Mouse (Mus musculus): Measurements from ENCODE around the gene Vegfa. TPM values are rescaled to one million over a fixed set of nuclear protein-coding genes. Genes with fewer than 3 reads are reported as not detected.

Gene Vegfa
- polyA plus RNA-seq (2012; ENCODE audit: insufficient read depth, insufficient read length, low replicate concordance, missing spikeins) = not detected in 2 replicates

DNA sequence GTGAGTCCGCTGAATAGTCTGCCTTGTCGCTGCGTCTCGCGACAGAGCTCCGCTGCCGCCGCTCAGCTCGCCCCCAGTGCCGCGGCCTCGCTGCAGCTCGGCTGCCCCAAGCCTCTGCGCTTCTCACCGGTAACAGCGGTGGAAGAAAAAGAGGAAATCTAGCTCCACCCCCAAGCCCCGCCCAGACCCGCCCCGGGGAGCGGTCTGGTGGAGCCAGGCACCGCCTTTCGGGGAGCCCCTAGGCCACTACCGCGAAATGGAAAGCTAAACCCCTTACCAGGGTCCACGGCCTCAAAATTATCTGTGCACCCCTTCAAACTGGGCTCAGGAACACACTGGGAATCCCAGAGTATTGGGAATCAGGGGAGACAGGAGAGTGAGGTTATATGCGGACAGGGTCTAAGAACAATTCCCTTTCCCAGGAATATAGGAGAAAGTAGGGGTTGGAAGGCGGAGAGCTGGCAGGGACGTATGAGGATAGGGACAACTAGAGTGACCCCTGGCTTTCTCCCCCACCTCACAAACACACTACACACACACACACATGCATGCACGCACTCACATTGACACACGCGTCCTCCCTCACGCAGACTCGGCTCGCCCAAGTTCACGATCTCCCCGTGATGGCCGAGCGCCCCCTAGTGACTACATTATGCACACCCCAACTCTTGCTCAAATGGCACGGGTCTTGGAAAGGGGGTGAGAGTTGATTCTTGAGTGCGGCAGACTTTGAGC is at the start of gene Vegfa:
Gene Vegfa, minus strand, starts transcription at position 113 of the 735 bp plus-strand sequence.
- TF ChIP-seq POLR2A (IDR thresholded peaks at IDR 0.05; ENCODE audit: insufficient read depth, low read depth, low read length) = peak; percentile 98
- TF ChIP-seq CTCF (IDR thresholded peaks at IDR 0.05; ENCODE audit: insufficient read depth, low read depth, low read length) = peak; percentile 84
- H3K4me1 ChIP-seq (ENCODE audit: control insufficient read depth, insufficient read depth, low read length) = peaks cover 23% of the 10 kb centered on the region

DNA sequence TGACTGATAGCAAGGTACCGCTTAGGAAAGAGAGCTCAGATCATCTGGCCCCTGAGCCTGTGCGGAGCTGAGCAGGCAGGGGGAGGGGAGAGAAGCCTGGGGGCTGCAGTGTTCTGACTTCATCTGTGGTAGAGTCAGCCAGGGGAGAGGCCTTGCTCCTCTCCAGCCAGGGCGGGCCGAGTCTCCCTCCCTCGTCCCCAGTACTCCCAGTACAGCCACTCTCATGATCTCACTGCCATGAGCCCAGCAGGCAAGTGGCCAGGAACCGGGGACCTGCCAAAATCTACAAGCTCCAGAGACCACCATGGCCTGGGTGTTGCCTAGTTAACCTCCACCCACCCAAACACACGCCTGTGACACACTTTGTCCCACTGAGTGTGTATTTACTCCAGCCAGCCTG is 49.5 kb upstream of the Vegfa start:
- Histone ChIP-seq H3K4me3 (ENCODE audit: insufficient read depth, low read depth, low read length) (no peak overlapping the region), H3K27ac (ENCODE audit: insufficient read depth, low read depth, low read length) (no peak overlapping the region), H3K4me1 (ENCODE audit: control insufficient read depth, insufficient read depth, low read length) (peaks cover 8% of the 10 kb centered on the region)
- TF ChIP-seq POLR2A (IDR thresholded peaks at IDR 0.05; ENCODE audit: insufficient read depth, low read depth, low read length) (no peak), CTCF (IDR thresholded peaks at IDR 0.05; ENCODE audit: insufficient read depth, low read depth, low read length) (no peak)
- WGBS = 72% methylated on average over 7 of the region's 7 CpGs

More for the DNA sequence above, at the start of gene Vegfa:
- WGBS = under 1% methylated on average over 40 of the region's 40 CpGs
- Histone ChIP-seq H3K4me3 (ENCODE audit: insufficient read depth, low read depth, low read length) (peak within 1 kb of the TSS; percentile 59), H3K27ac (ENCODE audit: insufficient read depth, low read depth, low read length) (peak within 1 kb of the TSS; percentile 75)

DNA sequence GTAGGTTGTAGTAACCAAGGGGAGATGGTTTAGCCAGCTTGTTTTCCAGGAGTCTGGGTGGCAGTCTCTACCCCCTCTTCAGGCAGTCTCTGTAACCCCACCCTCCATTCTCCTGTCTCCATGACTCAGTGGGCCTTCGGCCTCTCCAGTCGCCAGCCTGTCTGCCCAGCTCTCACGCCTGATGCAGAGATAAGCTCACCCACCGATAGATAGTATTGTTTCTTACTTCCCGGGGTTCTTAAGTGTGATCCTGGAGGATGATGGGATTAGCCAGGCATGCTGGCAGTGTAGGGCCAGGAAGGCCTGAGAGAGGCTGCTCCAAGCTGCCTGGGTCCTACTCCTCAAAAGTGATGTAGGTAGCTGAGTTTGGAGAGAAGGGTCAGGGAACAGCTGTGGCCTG is 48.9 kb upstream of the Vegfa start:
- Histone ChIP-seq H3K4me3 (ENCODE audit: insufficient read depth, low read depth, low read length) (no peak overlapping the region), H3K27ac (ENCODE audit: insufficient read depth, low read depth, low read length) (no peak overlapping the region), H3K4me1 (ENCODE audit: control insufficient read depth, insufficient read depth, low read length) (peaks cover 8% of the 10 kb centered on the region)
- 75% methylated on average over 5 of the region's 5 CpGs for WGBS
- TF ChIP-seq POLR2A (IDR thresholded peaks at IDR 0.05; ENCODE audit: insufficient read depth, low read depth, low read length) = no peak
- TF ChIP-seq CTCF (IDR thresholded peaks at IDR 0.05; ENCODE audit: insufficient read depth, low read depth, low read length) = no peak

DNA sequence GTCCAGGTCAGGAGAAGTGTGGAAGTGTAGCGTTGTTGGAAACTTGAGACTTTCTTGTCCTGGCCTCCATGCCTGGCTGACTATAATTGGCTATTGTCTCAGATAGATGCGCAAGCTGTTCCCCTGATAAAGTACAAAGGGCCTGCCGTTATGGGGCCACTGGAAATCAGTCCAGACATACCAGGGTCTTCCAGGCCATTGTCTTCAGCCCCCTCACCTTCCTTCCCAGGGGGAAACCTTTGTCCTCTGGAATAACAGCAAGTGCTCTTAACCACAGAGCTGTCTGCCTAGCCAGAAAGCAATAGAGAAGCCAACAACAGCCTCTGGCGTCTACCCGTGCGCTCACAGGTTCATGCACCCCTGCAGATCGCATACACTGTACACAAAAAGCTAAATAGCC is 48.2 kb upstream of the Vegfa start:
- no peak overlapping the region for H3K27ac ChIP-seq (ENCODE audit: insufficient read depth, low read depth, low read length)
- no peak for TF ChIP-seq POLR2A (IDR thresholded peaks at IDR 0.05; ENCODE audit: insufficient read depth, low read depth, low read length)
- TF ChIP-seq CTCF (IDR thresholded peaks at IDR 0.05; ENCODE audit: insufficient read depth, low read depth, low read length) = no peak
- 74% methylated on average over 7 of the region's 7 CpGs for WGBS

DNA sequence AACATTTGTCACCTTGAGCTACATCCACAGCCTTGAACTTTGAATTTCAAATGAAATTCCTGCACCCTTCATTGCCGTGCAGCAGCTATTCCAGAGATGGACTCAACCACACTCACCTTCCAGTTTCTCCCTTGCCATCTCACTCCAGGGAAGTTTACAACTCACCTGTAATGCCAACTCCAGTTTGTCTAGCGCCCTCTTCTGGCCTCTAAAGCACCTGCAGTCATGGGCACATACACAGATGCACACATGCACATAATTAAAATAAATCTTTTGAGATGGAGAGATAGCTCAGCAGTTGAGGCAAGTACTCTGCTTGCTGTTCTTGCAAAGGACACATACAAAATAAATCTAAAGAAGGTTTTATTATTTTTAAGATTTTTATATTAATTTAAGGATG is 46.9 kb upstream of the Vegfa start:
- 71% methylated on average over 2 of the region's 2 CpGs for WGBS
- Histone ChIP-seq H3K4me3 (ENCODE audit: insufficient read depth, low read depth, low read length) (no peak overlapping the region), H3K27ac (ENCODE audit: insufficient read depth, low read depth, low read length) (no peak overlapping the region), H3K4me1 (ENCODE audit: control insufficient read depth, insufficient read depth, low read length) (peaks cover 3% of the 10 kb centered on the region)
- no peak for TF ChIP-seq CTCF (IDR thresholded peaks at IDR 0.05; ENCODE audit: insufficient read depth, low read depth, low read length)
- no peak for TF ChIP-seq POLR2A (IDR thresholded peaks at IDR 0.05; ENCODE audit: insufficient read depth, low read depth, low read length)

More for the DNA sequence above, 48.2 kb upstream of the Vegfa start:
- H3K4me1 ChIP-seq (ENCODE audit: control insufficient read depth, insufficient read depth, low read length) = peaks cover 8% of the 10 kb centered on the region
- no peak overlapping the region for H3K4me3 ChIP-seq (ENCODE audit: insufficient read depth, low read depth, low read length)

- 93% methylated on average over 12 of the region's 12 CpGs for WGBS
These were observed 45.9 kb upstream of the Vegfa start for GRCm38 (mm10) chr17:46077921-46078534.

DNA sequence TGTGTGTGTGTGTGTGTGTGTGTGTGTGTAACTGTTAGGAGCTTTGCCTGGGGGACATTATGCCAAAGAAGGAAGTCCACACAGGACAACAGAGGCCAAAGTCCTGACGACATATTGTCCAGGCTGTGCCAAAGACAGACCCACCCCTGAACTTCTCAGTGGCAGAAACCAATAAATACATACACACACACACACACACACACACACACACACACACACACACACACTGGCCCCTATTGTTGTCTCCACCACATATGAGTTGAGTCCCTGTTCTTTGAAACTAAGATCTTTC is 44.0 kb upstream of the Vegfa start:
- 79% methylated on average over 1 of the region's 1 CpGs for WGBS
- Histone ChIP-seq H3K27ac (ENCODE audit: insufficient read depth, low read depth, low read length) (no peak overlapping the region), H3K4me3 (ENCODE audit: insufficient read depth, low read depth, low read length) (no peak overlapping the region), H3K4me1 (ENCODE audit: control insufficient read depth, insufficient read depth, low read length) (peaks cover 5% of the 10 kb centered on the region; the same call in 1 of the 2 replicates)
- TF ChIP-seq CTCF (IDR thresholded peaks at IDR 0.05; ENCODE audit: insufficient read depth, low read depth, low read length) (no peak), POLR2A (IDR thresholded peaks at IDR 0.05; ENCODE audit: insufficient read depth, low read depth, low read length) (no peak)

More at GRCm38 (mm10) chr17:46077921-46078534, 45.9 kb upstream of the Vegfa start:
- Histone ChIP-seq H3K4me3 (ENCODE audit: insufficient read depth, low read depth, low read length) (no peak overlapping the region), H3K27ac (ENCODE audit: insufficient read depth, low read depth, low read length) (no peak overlapping the region), H3K4me1 (ENCODE audit: control insufficient read depth, insufficient read depth, low read length) (peaks cover 5% of the 10 kb centered on the region; the same call in 1 of the 2 replicates)
- TF ChIP-seq POLR2A (IDR thresholded peaks at IDR 0.05; ENCODE audit: insufficient read depth, low read depth, low read length) = no peak

DNA sequence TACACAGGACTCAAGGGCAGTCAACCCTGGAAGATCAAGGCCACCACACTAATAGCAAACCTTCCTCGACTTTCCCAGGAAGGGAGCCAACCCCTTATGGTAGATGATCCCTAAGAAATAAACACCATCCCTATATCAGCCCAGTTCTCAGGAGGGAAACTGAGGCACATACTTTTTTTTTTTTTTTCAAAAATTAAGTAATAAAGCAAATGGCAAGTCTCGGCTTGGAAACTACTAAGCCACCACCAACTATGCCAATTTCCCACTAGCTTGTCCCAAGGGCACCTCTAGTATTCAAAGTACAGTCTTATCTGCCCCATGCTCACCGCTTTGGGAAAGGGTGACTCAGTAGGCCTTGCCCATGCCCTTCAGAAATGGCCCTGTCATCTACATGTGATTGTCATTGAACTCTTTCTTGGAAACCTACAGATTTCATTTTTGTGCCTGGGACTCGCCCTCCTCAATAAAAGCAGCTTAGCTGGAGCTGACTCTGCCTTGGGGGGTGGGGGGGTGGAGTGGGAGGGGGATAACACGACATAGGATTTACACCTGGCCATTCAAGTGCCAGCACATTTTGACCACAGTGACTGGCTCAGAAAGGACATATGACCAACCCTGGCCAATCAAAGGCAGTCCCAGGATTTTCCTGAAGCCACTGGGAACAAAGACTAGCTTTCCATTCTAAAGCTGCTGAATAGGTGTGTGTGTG is 43.5 kb upstream of the Vegfa start:
- 72% methylated on average over 5 of the region's 5 CpGs for WGBS
- H3K27ac ChIP-seq (ENCODE audit: insufficient read depth, low read depth, low read length) = no peak overlapping the region
- peaks cover 5% of the 10 kb centered on the region; the same call in 1 of the 2 replicates for H3K4me1 ChIP-seq (ENCODE audit: control insufficient read depth, insufficient read depth, low read length)
- H3K4me3 ChIP-seq (ENCODE audit: insufficient read depth, low read depth, low read length) = no peak overlapping the region
- TF ChIP-seq CTCF (IDR thresholded peaks at IDR 0.05; ENCODE audit: insufficient read depth, low read depth, low read length) (no peak), POLR2A (IDR thresholded peaks at IDR 0.05; ENCODE audit: insufficient read depth, low read depth, low read length) (no peak)

GRCm38 (mm10) chr17:46075116-46075485 is 42.9 kb upstream of the Vegfa start:
- 80% methylated on average over 3 of the region's 3 CpGs for WGBS
- Histone ChIP-seq H3K27ac (ENCODE audit: insufficient read depth, low read depth, low read length) (no peak overlapping the region), H3K4me1 (ENCODE audit: control insufficient read depth, insufficient read depth, low read length) (peaks cover 5% of the 10 kb centered on the region; the same call in 1 of the 2 replicates), H3K4me3 (ENCODE audit: insufficient read depth, low read depth, low read length) (no peak overlapping the region)
- TF ChIP-seq POLR2A (IDR thresholded peaks at IDR 0.05; ENCODE audit: insufficient read depth, low read depth, low read length) (no peak), CTCF (IDR thresholded peaks at IDR 0.05; ENCODE audit: insufficient read depth, low read depth, low read length) (no peak)

Data from olfactory bulb, adult 2 months (tissue).